Mouse (Mus musculus): ENCODE results near the gene Gm20503.

Gm20503 gene

DNA sequence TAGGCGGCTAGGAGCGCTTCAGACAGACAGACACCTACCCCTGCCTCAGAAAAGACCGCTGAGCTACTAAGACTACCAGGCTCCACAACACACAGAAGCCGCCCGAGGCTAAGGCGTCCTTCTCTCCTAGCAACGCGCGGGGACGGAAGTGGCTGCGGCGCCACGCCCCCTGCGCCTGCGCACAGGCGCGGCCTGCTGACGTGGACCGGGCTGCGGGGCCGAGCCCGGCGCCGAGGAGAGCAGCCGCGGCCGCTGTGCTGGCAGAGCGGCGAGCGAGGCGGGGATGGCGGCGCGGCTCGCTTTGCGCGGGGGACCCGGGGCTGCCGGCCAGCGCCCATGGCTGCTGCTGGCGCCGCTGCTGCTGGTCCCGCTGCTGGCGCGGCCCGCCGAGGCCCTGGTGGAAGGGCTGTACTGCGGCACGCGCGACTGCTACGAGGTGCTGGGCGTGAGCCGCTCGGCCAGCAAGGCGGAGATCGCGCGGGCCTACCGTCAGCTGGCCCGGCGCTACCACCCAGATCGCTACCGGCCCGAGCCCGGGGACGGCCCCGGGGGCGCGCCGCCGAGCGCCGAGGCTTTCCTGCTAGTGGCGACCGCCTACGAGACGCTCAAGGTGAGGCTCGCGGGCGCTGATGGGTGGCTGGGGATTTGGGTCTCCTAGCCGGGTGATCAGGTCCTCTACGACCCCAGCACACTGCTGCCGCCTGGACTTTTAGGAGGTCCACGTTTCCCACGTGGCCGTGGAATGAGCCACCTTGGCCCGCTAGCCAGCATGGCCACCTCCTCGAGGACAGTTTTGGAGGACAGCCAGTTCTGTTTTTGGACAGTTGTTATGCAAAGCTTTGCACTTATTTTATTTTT, at the start of gene Gm20503:
Gm20503 (plus strand) TSS at position 263 of the 858 bp plus-strand sequence.
- peak; percentile 89 for DNase-seq

GRCm38 (mm10) chr4:58961719-58962118, 41.3 kb upstream of the Gm20503 start:
- no peak for DNase-seq

GRCm38 (mm10) chr4:58963271-58963670, 39.7 kb upstream of the Gm20503 start:
- DNase-seq, result no peak

DNA sequence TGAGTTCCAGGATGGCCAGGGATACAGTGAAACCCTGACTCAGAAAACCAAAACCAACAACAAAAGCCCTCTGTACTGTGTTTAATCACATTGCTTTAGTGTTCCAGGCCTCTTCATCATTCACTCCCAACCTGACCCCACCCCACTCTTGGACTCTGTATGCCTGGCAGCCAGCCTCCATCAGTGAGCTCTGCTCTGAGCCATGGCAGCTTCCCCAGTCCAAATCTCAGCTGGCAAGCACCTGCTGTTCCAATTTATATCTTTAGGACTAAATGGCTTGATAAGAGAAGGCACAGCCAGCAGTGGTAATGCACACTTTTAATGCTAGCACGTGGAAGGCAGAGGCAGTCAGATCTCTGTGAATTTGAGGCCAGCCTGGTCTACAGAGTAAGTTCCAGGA, 37.9 kb upstream of the Gm20503 start:
- no peak for DNase-seq

DNA sequence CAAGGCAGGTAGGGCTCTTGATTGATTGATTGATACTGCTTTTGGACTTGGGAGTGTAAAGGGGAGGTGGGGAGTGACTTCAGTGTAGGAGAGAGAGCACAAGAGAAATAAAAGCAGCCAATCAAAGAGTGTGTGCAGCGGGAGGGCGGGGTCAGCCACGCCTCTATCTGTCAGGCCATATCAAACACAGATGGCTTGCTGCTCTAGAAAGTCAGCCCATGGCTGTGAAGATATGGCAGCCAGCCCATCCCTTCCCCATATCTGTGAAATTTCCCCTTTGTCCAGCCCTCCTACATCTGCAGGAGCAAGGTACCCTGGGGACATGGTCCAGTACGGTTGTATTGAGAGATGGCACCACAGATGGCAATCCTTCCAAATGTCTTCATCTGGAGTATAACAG, 32.3 kb upstream of the Gm20503 start:
- no peak for DNase-seq

DNA sequence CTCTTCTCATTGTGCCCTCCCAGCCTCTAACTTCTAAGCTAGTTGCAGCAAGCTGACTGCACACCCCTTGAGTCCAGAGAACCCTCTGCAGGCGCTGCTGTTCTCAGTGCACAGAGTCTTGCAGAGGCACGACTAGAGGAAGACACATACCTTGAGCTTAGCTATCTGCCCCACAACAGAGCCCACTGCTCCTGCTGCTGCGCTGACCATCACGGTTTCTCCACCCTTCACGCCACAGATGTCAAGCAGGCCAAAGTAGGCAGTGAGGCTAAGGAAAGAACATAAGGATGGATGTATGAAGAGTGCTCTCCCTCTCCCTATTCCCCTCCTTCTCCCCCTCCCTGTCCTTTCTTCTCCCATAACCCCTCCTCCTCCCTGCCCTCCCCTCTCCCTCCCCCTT, 27.3 kb upstream of the Gm20503 start:
- no peak for DNase-seq

DNA sequence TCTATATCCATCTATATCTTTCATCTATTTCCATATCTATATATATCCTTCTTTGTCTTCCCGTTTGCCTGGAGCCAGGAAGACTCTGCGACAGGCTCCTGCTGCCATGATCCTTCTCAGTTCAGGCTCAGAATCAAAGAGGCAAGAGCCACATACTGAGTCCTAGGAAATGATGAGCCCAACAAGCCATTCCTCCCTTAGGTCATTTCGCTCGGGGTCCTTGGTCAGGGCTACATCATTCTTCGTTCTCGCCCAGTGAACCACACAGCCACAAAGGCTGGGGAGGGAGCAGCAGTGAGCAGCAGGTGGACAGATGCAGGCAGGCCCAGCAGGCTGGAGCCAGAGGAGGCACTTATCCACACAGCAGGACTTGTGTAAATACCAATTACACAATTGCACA, 21.6 kb upstream of the Gm20503 start:
- DNase-seq, result no peak

DNA sequence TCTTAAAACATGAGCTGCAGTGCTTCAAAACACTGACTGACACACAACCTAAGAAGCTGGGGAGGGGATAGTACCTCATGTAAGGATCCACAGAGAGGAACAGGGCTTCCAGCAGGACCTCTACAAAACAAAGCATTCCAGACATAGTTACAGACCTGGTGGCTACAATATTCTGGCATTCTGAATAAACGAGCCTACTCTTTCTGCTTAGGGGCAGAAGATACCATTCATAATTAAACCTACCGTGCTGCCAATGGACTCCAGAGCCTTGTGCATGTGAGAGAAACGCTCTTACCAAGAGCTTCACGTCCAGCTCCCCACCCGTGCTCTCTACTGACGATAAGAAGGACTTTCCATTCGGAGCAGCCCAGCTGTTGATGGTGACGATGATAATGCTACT, 20.2 kb upstream of the Gm20503 start:
- DNase-seq, result no peak

GRCm38 (mm10) chr4:58985157-58985648, 17.8 kb upstream of the Gm20503 start:
- peak; percentile 80 for DNase-seq

- DNase-seq, result peak; percentile 87
Measured at GRCm38 (mm10) chr4:58986540-58987190, 16.3 kb upstream of the Gm20503 start, which contains the start of gene Ptgr1. Gene Ptgr1, minus strand, starts transcription at chr4:58987119.

DNA sequence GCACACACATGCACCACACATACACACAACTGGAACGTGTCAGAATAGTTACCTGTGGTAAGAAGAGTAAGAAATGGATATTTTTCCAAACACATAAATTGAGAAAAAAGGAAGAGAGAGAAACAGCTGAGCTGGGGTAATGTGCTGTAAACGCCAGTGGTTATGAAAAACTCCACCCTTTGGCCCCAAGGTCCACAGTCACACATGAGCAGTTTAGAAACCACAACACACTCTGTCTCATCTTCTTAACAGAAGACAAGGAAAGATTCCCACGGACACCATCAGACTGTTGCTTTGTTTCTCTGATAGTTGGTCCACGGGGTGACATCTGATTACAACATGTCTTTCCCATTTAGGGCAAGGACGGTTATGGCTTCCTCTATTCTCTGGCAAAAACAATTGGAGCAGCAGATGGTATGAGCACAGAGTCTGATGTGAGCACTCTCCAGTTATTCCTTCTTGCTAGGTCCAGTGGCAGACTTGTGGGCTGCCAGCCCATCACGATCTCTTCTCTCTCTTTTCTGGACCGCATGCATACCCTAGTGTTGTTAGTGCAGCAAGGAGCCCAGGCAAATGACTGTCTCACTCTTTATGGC, 13.6 kb upstream of the Gm20503 start:
- no peak for DNase-seq

GRCm38 (mm10) chr4:58990609-58991434, 12.2 kb upstream of the Gm20503 start:
- no peak for DNase-seq

GRCm38 (mm10) chr4:58992195-58992594, 10.8 kb upstream of the Gm20503 start:
- no peak for DNase-seq

GRCm38 (mm10) chr4:58994762-58995161, 8.2 kb upstream of the Gm20503 start, which contains the start of gene Dnajc25:
Gene Dnajc25, plus strand, starts transcription at chr4:58995062.
- no peak for DNase-seq

- no peak for DNase-seq
Measured at GRCm38 (mm10) chr4:58995251-58995693, 7.7 kb upstream of the Gm20503 start.

GRCm38 (mm10) chr4:58997081-58997480, 5.9 kb upstream of the Gm20503 start:
- no peak for DNase-seq

DNA sequence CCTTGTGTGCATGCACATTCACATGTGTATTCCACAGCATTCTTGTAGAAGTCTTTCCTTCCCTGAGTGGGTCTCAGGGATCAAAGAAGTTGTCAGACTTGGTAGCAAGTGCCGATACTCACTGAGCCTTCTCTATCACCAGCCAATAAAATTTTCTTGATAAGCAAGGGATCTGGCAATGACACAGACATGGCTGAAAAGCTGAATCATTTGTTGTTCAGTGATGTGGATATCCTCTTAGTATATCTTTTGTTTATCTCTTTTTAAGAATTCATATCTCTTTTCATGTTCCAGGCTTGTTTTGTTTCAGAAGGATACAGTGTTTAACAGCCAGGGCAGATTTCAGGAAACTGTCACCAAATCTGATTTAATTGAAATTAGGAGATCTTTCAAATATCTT, 4.3 kb upstream of the Gm20503 start:
- DNase-seq, result no peak

DNA sequence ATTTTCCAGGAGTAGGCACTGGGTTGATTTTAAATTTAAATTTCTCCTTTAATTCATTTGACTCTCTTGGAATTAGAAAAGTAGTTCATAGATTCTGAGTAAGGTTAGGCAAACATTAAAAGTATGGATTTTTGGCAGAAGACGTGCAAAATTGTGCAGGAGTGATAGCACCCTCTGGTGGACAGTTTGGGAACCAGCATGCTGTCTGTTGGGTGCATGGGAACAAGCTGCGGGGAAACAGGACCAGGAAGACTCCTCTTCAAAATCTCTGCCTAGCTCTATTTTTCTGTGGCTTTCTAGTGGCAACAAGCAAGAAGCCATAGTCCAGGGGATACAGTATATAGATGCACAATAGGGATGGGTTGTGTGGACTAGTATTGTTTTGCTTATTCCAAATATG, 3.3 kb upstream of the Gm20503 start:
- peak; percentile 79 for DNase-seq

- DNase-seq, result peak; percentile 14
Measured at GRCm38 (mm10) chr4:59000614-59001013, 2.4 kb upstream of the Gm20503 start.

- no peak for DNase-seq
Measured at GRCm38 (mm10) chr4:59003806-59004200, 793 bp downstream of the Gm20503 start.

DNA sequence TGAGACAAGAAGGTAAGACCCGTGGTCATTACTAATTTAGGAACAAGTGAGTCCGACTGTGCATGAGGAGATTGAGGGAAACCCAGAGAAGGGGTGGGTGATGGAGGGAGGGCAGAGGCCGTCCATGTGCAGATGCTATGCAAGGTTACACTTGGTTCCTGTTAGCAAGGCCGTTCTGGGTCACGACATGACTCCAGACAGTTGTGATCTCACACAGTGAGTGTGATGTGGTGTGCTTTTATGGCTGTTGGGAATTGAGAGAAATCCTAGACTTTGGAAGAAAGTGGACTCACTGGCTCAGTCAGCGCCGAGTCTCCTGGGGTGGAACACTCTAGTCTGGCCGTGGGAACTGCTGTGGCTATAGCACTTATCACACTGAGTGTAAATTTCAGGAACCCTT, 3.2 kb downstream of the Gm20503 start:
- DNase-seq, result no peak

- DNase-seq, result no peak
Measured at GRCm38 (mm10) chr4:59007016-59007415, 4.0 kb downstream of the Gm20503 start.

DNA sequence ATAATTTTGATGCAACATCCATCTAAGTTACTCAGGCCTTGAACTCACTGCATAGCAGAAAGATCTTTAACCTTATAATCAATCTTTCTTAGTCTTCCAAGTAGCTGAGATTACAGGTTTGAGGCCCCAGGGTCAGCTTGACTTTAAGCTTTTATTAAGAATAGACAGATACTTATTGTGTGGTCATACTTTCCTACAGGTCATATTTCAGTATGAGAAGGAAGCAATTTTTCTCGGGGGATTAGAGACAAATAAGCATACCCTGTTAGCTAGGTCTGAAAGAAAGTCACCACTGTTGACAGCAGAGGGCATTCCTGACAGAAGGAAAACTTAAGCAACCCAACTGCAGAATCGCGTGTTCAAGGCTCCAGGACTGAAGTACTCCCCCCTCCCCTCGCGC, 5.0 kb downstream of the Gm20503 start:
- no peak for DNase-seq

Measured in right cerebral cortex, postnatal 14 days (tissue).